In genomic region chr9:57557215-57557614, GRCm38 (mm10) we compare ENCODE assay signal across 28 mouse cellular contexts.
"Had no signal": no experiment of that assay in that cellular context is flagged by ENCODE, and none has a peak within 500 bp of the region (broad histone marks: within the 10 kb centered on the region; RNA-seq: fewer than 3 reads in every experiment).

No protein-coding gene starts in this region.

- H3K4me3 ChIP-seq: embryonic facial prominence, embryonic 10.5 days; embryonic facial prominence, embryonic 12.5 days; embryonic facial prominence, embryonic 13.5 days; embryonic facial prominence, embryonic 15.5 days; erythroblast, embryonic 14.5 days; forebrain, embryonic 10.5 days; forebrain, embryonic 12.5 days; forebrain, embryonic 13.5 days; forebrain, embryonic 15.5 days; gastrocnemius, adult 2 months; heart, adult 2 months had no signal

- H3K36me3 ChIP-seq: embryonic facial prominence, embryonic 10.5 days; embryonic facial prominence, embryonic 12.5 days; embryonic facial prominence, embryonic 13.5 days; embryonic facial prominence, embryonic 15.5 days; forebrain, embryonic 10.5 days; forebrain, embryonic 12.5 days; forebrain, embryonic 15.5 days had no signal

- DNase-seq: cerebellum, adult 8-10 months; cerebellum, adult 9-10 months; cerebellum, adult 9-11 months; cerebellum, postnatal 10 days; cerebellum, postnatal 14 days; cerebellum, postnatal 25 days; cerebellum, postnatal 36 days; embryo, embryonic 11 days; forebrain, postnatal 0 days; gastrocnemius, adult 2 months; gastrocnemius, postnatal 10 days; gastrocnemius, postnatal 14 days; gastrocnemius, postnatal 25 days; gastrocnemius, postnatal 36 days; heart, adult 11 months; heart, adult 18-20 months; heart, adult 2 months had no signal

- H3K4me2 ChIP-seq: embryonic facial prominence, embryonic 12.5 days; embryonic facial prominence, embryonic 13.5 days; embryonic facial prominence, embryonic 15.5 days; forebrain, embryonic 12.5 days; forebrain, embryonic 13.5 days; forebrain, embryonic 15.5 days had no signal

- H3K9me3 ChIP-seq: embryonic facial prominence, embryonic 10.5 days; embryonic facial prominence, embryonic 12.5 days; embryonic facial prominence, embryonic 13.5 days; embryonic facial prominence, embryonic 15.5 days; forebrain, embryonic 10.5 days; forebrain, embryonic 12.5 days; forebrain, embryonic 13.5 days; forebrain, embryonic 15.5 days had no signal

- H3K9ac ChIP-seq: embryonic facial prominence, embryonic 12.5 days; embryonic facial prominence, embryonic 13.5 days; embryonic facial prominence, embryonic 15.5 days; forebrain, embryonic 12.5 days; forebrain, embryonic 13.5 days; forebrain, embryonic 15.5 days; forebrain, postnatal 0 days had no signal

- ATAC-seq: forebrain, embryonic 13.5 days; forebrain, embryonic 14.5 days; forebrain, embryonic 15.5 days; forebrain, embryonic 16.5 days; forebrain, postnatal 0 days had no signal

- H3K27ac ChIP-seq: embryonic facial prominence, embryonic 10.5 days; embryonic facial prominence, embryonic 12.5 days; embryonic facial prominence, embryonic 13.5 days; embryonic facial prominence, embryonic 15.5 days; forebrain, embryonic 10.5 days; forebrain, embryonic 12.5 days; forebrain, embryonic 13.5 days; forebrain, embryonic 15.5 days; gastrocnemius, adult 2 months; heart, adult 2 months had no signal

- H3K27me3 ChIP-seq: embryonic facial prominence, embryonic 12.5 days; embryonic facial prominence, embryonic 13.5 days; embryonic facial prominence, embryonic 15.5 days; forebrain, embryonic 12.5 days; forebrain, embryonic 15.5 days had no signal
